Mouse (Mus musculus) lung, adult 2 months (tissue): ENCODE results near the gene Neu1.

Experiments
- CTCF ChIP-seq: fragments of 200-500 bp; IDR thresholded peaks from 2 replicates; pipeline ENCODE4 v1.5.1; 2011; ENCODE audit warnings: mild to moderate bottlenecking, low read length, control low read depth; ENCODE audit not compliant: insufficient read depth
- POLR2A ChIP-seq: fragments of 200-500 bp; IDR thresholded peaks from 2 replicates; pipeline ENCODE4 v1.6.1; 2011; ENCODE audit warnings: low read depth, mild to moderate bottlenecking, control low read depth, low read length, borderline replicate concordance; ENCODE audit errors: extremely low read depth

DNA sequence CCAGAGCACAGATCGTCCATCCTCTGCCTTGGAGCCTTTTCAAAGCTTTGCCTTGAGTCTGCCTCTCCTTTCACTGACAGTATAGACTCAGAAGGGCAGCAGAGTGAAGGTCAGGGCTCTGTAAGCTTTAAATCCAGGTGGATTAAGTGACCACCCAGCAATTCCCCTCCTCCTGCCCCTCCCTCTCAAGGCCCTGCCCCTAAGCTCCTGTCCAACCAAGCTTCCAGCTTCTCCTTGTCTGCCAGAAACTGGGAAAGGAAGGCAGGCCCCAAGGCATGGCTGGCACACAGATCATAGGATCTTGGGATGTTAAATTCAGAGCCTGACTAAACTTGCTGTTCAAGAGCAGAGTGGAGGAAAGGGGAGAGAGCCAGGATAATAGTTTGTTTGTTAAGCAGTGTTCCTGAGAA, 33.6 kb downstream of the Neu1 start:
- TF ChIP-seq POLR2A (no peak), CTCF (no peak)
